Comparison of ENCODE assay signal across 15 mouse cellular contexts in the genomic region with DNA sequence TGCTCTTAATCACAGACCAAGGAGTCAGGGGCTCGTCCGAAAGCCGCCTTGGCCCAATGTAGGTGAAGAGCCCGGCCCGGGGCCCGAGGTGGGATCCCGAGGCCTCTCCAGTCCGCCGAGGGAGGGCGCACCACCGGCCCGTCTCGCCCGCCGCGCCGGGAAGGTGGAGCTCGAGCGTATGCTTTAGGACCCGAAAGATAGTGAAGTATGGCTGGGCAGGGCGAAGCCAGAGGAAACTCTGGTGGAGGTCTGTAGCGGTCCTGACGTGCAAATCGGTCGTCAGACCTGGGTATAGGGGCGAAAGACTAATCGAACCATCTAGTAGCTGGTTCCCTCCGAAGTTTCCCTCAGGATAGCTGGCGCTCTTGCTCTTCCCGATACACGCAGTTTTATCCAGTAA.
"Had no signal": no experiment of that assay in that cellular context is flagged by ENCODE, and none has a peak within 500 bp of the region (broad histone marks: within the 10 kb centered on the region; RNA-seq: fewer than 3 reads in every experiment).

No protein-coding gene starts in this region.

- H3K27me3 ChIP-seq: liver, embryonic 15.5 days; megakaryocyte, embryonic 14.5 days; midbrain, embryonic 15.5 days; neural tube, embryonic 13.5 days; stomach, embryonic 15.5 days had no signal

- H3K27ac ChIP-seq: limb, embryonic 10.5 days; liver, embryonic 15.5 days; midbrain, embryonic 15.5 days; neural tube, embryonic 13.5 days; stomach, embryonic 15.5 days had no signal

- H3K4me3 ChIP-seq: limb, embryonic 10.5 days; liver, embryonic 15.5 days; megakaryocyte, embryonic 14.5 days; midbrain, embryonic 15.5 days; neural tube, embryonic 13.5 days; stomach, embryonic 15.5 days had no signal

- H3K9me3 ChIP-seq: limb, embryonic 10.5 days; liver, embryonic 15.5 days; megakaryocyte, embryonic 14.5 days; midbrain, embryonic 15.5 days; neural tube, embryonic 13.5 days; stomach, embryonic 15.5 days had no signal

- H3K9ac ChIP-seq: liver, embryonic 15.5 days; lung, embryonic 14.5 days; midbrain, embryonic 15.5 days; neural tube, embryonic 13.5 days; stomach, embryonic 15.5 days had no signal

- H3K4me1 ChIP-seq: limb, embryonic 10.5 days; midbrain, embryonic 15.5 days; neural tube, embryonic 13.5 days; stomach, embryonic 15.5 days had no signal

- DNase-seq: kidney, adult 8-10 months; kidney, postnatal 25 days; lung, embryonic 14.5 days; lung, postnatal 10 days; lung, postnatal 4 days; retina, postnatal 1 day; right cerebral cortex, postnatal 4 days; thymus, adult 18-20 months; thymus, postnatal 14 days had no signal
